Mouse (Mus musculus): ENCODE data around the gene Gfra4. TPM values are rescaled to one million over a fixed set of nuclear protein-coding genes. Genes with fewer than 3 reads are reported as not detected.

Gfra4 gene
- polyA plus RNA-seq, 1 experiment from 2014 or later, result 4.9 TPM

DNA sequence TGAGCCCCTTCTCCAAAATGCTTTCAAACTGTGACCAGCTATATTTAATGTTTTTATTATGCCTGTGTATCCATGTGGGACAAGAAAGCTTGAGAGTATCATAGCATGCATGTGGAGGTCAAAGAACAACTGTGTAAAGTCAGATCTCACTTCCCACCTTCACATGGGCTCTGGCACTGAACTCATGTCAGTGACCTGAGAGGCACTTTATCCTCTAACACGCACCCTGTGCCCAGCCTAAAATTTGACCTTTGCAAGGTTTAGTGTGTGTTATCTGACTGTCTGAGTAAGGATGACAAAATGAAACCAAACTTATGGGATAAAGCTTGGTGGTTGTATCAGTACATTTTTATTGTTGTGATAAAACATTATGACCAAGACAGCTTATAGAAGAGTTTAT lies 32.3 kb downstream of the Gfra4 start:
- 69% methylated on average over 1 of the region's 1 CpGs for WGBS
- no peak overlapping the region for H3K4me3 ChIP-seq
- no peaks in the 10 kb centered on the region for H3K4me1 ChIP-seq
- H3K9me3 ChIP-seq, result no peaks in the 10 kb centered on the region
- no peaks in the 10 kb centered on the region for H3K27me3 ChIP-seq (ENCODE audit: insufficient read depth, poor library complexity, severe bottlenecking)
- H3K36me3 ChIP-seq, result peaks cover 28% of the 10 kb centered on the region
- no peak overlapping the region for H3K27ac ChIP-seq
- no peak for DNase-seq (ENCODE audit: low spot score)

DNA sequence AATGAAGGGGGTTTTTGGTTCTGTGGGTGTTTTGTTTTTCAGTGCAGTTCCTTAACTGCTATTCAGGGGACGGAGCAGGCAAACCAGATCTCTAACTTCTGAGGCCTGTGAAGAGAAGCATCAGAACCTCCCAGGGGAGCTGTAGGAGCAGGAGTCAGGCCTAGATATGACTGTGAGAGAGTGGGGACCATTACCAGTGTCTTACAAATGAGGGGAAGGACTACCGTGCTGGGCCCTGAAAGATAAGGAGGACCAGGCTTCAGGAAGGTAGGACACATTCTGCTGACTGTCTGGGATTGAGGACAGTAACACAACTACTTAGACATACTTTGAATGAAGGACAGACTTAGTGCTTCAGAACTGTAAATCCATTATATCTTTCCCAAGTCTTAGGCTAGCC lies 33.8 kb downstream of the Gfra4 start:
- H3K27ac ChIP-seq, result no peak overlapping the region
- H3K27me3 ChIP-seq (ENCODE audit: insufficient read depth, poor library complexity, severe bottlenecking), result no peaks in the 10 kb centered on the region
- WGBS, result 67% methylated on average over 2 of the region's 2 CpGs
- H3K36me3 ChIP-seq, result peaks cover 26% of the 10 kb centered on the region
- H3K9me3 ChIP-seq, result no peaks in the 10 kb centered on the region
- DNase-seq (ENCODE audit: low spot score), result no peak
- H3K4me1 ChIP-seq, result no peaks in the 10 kb centered on the region
- H3K4me3 ChIP-seq, result no peak overlapping the region

DNA sequence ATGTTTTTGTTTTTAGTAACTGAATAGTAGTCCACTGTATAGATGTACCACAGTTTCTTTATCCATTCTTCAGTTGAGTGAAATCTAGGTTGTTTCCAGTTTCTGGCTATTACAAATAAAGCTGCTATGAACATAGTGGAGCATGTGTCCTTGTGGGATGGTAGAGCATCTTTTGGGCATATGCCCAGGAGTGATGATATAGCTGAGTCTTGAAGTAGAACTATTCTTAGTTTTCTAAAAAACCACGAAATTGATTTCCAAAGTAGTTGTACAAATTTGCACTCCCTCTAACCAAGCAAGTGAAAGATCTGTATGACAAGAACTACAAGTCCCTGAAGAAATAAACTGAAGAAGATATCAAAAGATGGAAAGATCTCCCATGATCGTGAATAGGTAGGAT lies 50.1 kb downstream of the Gfra4 start:
- Histone ChIP-seq H3K9me3 (no peaks in the 10 kb centered on the region), H3K36me3 (peaks cover 16% of the 10 kb centered on the region), H3K27ac (no peak overlapping the region), H3K27me3 (ENCODE audit: insufficient read depth, poor library complexity, severe bottlenecking) (no peaks in the 10 kb centered on the region), H3K4me3 (no peak overlapping the region), H3K4me1 (no peaks in the 10 kb centered on the region)
- 84% methylated on average over 2 of the region's 2 CpGs for WGBS
- DNase-seq (ENCODE audit: low spot score), result no peak

Small RNAs within 50 kb of the gene (microRNA-seq; reads per million reads assigned to microRNA genes)
- not detected for gene Mir6973b

Other genes with a start within 250 kb of the Gfra4 start
- gene 4930402H24Rik, start 136.7 kb downstream of the Gfra4 start, polyA plus RNA-seq (2016; fragmentation: Nextera tagmentation; extraction: Ambion mirVana), result 36.8 and 56.0 TPM in 2 replicates
- 5.3 and 5.6 TPM in 2 replicates for gene Atrn, start 136.6 kb downstream of the Gfra4 start, polyA plus RNA-seq (2016; fragmentation: Nextera tagmentation; extraction: Ambion mirVana)
- gene Adam33, start 20.7 kb upstream of the Gfra4 start, polyA plus RNA-seq (2016; fragmentation: Nextera tagmentation; extraction: Ambion mirVana), result 4.2 and 6.5 TPM in 2 replicates
- 0.05 and 0.08 TPM in 2 replicates for gene Siglec1, start 43.7 kb upstream of the Gfra4 start, polyA plus RNA-seq (2016; fragmentation: Nextera tagmentation; extraction: Ambion mirVana)
- 10.0 and 10.8 TPM in 2 replicates for gene Hspa12b, start 84.2 kb upstream of the Gfra4 start, polyA plus RNA-seq (2016; fragmentation: Nextera tagmentation; extraction: Ambion mirVana)
- gene Gm11037, start 90.4 kb upstream of the Gfra4 start, polyA plus RNA-seq (2016; fragmentation: Nextera tagmentation; extraction: Ambion mirVana), result not detected in 2 replicates
- 82.6 and 86.0 TPM in 2 replicates for gene 1700037H04Rik, start 117.0 kb upstream of the Gfra4 start, polyA plus RNA-seq (2016; fragmentation: Nextera tagmentation; extraction: Ambion mirVana)
- 4.9 and 5.1 TPM in 2 replicates for gene Cenpb, start 137.0 kb upstream of the Gfra4 start, polyA plus RNA-seq (2016; fragmentation: Nextera tagmentation; extraction: Ambion mirVana)
- gene Cdc25b, start 143.9 kb upstream of the Gfra4 start, polyA plus RNA-seq (2016; fragmentation: Nextera tagmentation; extraction: Ambion mirVana), result 27.8 and 35.9 TPM in 2 replicates
- 0.75 and 1.5 TPM in 2 replicates for gene Spef1, start 144.2 kb upstream of the Gfra4 start, polyA plus RNA-seq (2016; fragmentation: Nextera tagmentation; extraction: Ambion mirVana)
- gene Ap5s1, start 164.0 kb upstream of the Gfra4 start, polyA plus RNA-seq (2016; fragmentation: Nextera tagmentation; extraction: Ambion mirVana), result 23.6 and 33.3 TPM in 2 replicates
- 20.3 and 21.6 TPM in 2 replicates for gene Mavs, start 191.0 kb upstream of the Gfra4 start, polyA plus RNA-seq (2016; fragmentation: Nextera tagmentation; extraction: Ambion mirVana)
- gene Pank2, start 219.4 kb upstream of the Gfra4 start, polyA plus RNA-seq (2016; fragmentation: Nextera tagmentation; extraction: Ambion mirVana), result 29.7 and 41.7 TPM in 2 replicates